Mouse (Mus musculus): Measurements from ENCODE around the gene Ptk7.

DNA sequence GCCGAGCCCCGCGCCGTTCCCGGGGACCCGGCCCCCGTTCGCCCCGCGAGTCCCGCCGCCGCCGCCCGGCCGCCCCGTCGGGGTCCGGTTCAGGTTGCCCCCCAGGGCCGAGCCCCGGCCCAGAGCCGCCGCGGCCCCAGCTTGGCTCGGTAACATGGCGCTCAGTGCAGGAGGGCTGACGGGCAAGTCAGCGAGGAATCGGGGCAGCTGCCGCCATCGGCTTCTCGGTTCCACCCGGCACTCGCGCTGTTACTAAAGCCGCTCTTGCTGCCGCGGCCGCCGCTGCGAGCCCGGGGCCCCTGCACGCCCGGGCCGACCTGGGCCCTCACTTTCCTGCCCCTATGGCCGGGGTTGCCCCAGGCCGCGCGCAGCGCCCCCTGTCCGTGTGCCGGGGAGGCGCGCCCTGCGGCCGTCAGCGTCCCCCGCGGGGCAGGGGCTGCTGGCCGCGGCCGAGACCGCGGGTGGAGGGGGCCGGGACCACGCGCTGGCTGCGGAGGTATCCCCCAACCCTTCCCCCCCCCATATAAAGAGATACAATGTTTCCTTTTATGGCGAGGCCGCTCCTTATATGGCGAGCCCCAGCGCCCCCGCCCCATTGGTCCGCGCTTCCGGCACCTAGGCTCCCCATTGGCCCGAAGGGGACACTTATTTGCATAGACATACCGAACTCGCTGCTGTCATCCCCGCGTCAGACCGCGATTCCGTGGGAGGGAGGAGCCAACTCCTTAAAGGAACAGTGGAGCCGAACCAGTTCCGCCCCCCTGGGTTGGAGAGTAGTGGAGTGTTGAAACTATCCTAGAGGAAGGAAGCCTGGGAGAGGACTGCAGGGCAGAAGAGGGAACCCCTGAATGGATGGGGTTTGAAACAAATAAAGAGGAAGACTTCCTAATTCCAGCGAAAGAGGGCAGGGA is 73.4 kb downstream of the Ptk7 start, which contains the start of gene Srf:
- peak; percentile 54; the same call in 1 of the 2 replicates for TF ChIP-seq CTCF (IDR thresholded peaks at IDR 0.05; ENCODE audit: extremely low read depth, insufficient read length, insufficient replicate concordance, low read depth, low read length)
- TF ChIP-seq POLR2A (IDR thresholded peaks at IDR 0.05; ENCODE audit: low read depth, low read length) = peak; percentile 14; the same call in 1 of the 2 replicates

Measured in small intestine, adult 2 months (tissue).